Mouse (Mus musculus) ovary, postnatal 14 days (tissue): ENCODE results near the gene Gm7029.

ENCODE experiments used
- DNase-seq: peaks from one replicate; pipeline ENCODE4 v3.0.0; 2022; ENCODE audit warnings: low spot score

Gm7029 gene

GRCm38 (mm10) chr17:33913905-33914304, 40.3 kb downstream of the Gm7029 start:
- no peak for DNase-seq

GRCm38 (mm10) chr17:33914969-33915391, 41.3 kb downstream of the Gm7029 start:
- DNase-seq: no peak

GRCm38 (mm10) chr17:33915671-33916250, 42.1 kb downstream of the Gm7029 start, which contains the start of the genes Tapbp and Zbtb22:
TSS of gene Tapbp (plus strand) at chr17:33915899.
TSS of gene Zbtb22 (plus strand) at chr17:33915904.
- DNase-seq: peak; percentile 87

GRCm38 (mm10) chr17:33916294-33916693, 42.7 kb downstream of the Gm7029 start:
- DNase-seq: no peak

- DNase-seq: no peak
Observed at GRCm38 (mm10) chr17:33916847-33917655, 43.4 kb downstream of the Gm7029 start.

GRCm38 (mm10) chr17:33917656-33918292, 44.1 kb downstream of the Gm7029 start:
- DNase-seq: no peak

- DNase-seq: no peak
Observed at GRCm38 (mm10) chr17:33918293-33919203, 44.9 kb downstream of the Gm7029 start.

GRCm38 (mm10) chr17:33919351-33920281, 46.0 kb downstream of the Gm7029 start:
- peak; percentile 76 for DNase-seq

GRCm38 (mm10) chr17:33920282-33921097, 46.9 kb downstream of the Gm7029 start:
- peak; percentile 80 for DNase-seq

GRCm38 (mm10) chr17:33921361-33921760, 47.7 kb downstream of the Gm7029 start:
- DNase-seq: no peak
